28 mouse cellular contexts compared by ENCODE assay signal in genomic region chr1:66280152-66280551, GRCm38 (mm10).
A peak's percentile ranks its signal among the peaks of the same experiment; 100 is the strongest.
DNase-seq lines count a peak whose midpoint lies in the region; ATAC-seq and TF ChIP-seq lines count a peak whose summit lies in the region.
"Had no signal": no experiment of that assay in that cellular context is flagged by ENCODE, and none has a peak within 500 bp of the region (broad histone marks: within the 10 kb centered on the region; RNA-seq: fewer than 3 reads in every experiment).

No protein-coding gene starts in this region.

- DNase-seq in CD4-positive, CD25-positive, alpha-beta regulatory T cell, adult 2 months (ENCODE audit: low read depth, low spot score) = peak; percentile 0
- DNase-seq in kidney, postnatal 0 days (ENCODE audit: low spot score) = no peak
- peak; percentile 11 to 12 for DNase-seq in left cerebral cortex, postnatal 14 days (ENCODE audit: low spot score in 2 of 2)
- DNase-seq in left cerebral cortex, postnatal 36 days (ENCODE audit: low spot score in 2 of 2) = no peak
- no peak for DNase-seq in urinary bladder, postnatal 4 days (ENCODE audit: low spot score in 2 of 2)
- DNase-seq: adrenal gland, adult 2 months; cerebellum, adult 11 months; cerebellum, adult 9-11 months; embryo, embryonic 11 days; gastrocnemius, postnatal 36 days; heart, postnatal 4 days; kidney, adult 9 months; kidney, postnatal 36 days; right cerebral cortex, postnatal 4 days; thymus, postnatal 4 days had no signal

- no peaks in the 10 kb centered on the region for H3K9me3 ChIP-seq in kidney, postnatal 0 days (replicated peaks; ENCODE audit: low read length)
- H3K9me3 ChIP-seq in kidney, embryonic 14.5 days (ENCODE audit: control insufficient read depth, low read length) = no peaks in the 10 kb centered on the region
- H3K9me3 ChIP-seq: heart, embryonic 12.5 days; hindbrain, embryonic 13.5 days; limb, embryonic 12.5 days; lung, embryonic 15.5 days; neural tube, embryonic 13.5 days had no signal

- no peak for TF ChIP-seq POLR2A in myocyte (IDR thresholded peaks at IDR 0.05; ENCODE audit: insufficient read length, low read depth)

- no peak overlapping the region for H3ac ChIP-seq in myocyte (ENCODE audit: control insufficient read depth, insufficient read length)

- peak; percentile 24; the same call in 1 of the 2 replicates for TF ChIP-seq CTCF in kidney, postnatal 0 days (IDR thresholded peaks at IDR 0.05; ENCODE audit: low read depth)

- H3K4me3 ChIP-seq in kidney, postnatal 0 days (replicated peaks; ENCODE audit: low read depth, low read length) = no peak overlapping the region
- H3K4me3 ChIP-seq in kidney, embryonic 14.5 days (ENCODE audit: low read length) = no peak overlapping the region
- H3K4me3 ChIP-seq in myocyte = no peak overlapping the region
- H3K4me3 ChIP-seq: erythroblast, embryonic 14.5 days; heart, embryonic 12.5 days; hindbrain, embryonic 13.5 days; limb, embryonic 12.5 days; lung, embryonic 15.5 days; neural tube, embryonic 13.5 days had no signal

- no peaks in the 10 kb centered on the region for H3K79me2 ChIP-seq in myocyte (ENCODE audit: control insufficient read depth, insufficient read depth)

- intact Hi-C loops in left cerebral cortex, postnatal 14 days (cut with DNase I) = loop anchor here (5.0 kb wide), 1 partner anchor 103 kb away; the partner anchor contains the start of gene Map2
- intact Hi-C loops in left cerebral cortex, postnatal 36 days (cut with DNase I) = no loop called here

- no peaks in the 10 kb centered on the region for H3K4me1 ChIP-seq in kidney, postnatal 0 days (replicated peaks; ENCODE audit: insufficient read depth, low read length)
- H3K4me1 ChIP-seq in kidney, embryonic 14.5 days (ENCODE audit: control insufficient read depth, insufficient read depth, low read length) = no peaks in the 10 kb centered on the region
- H3K4me1 ChIP-seq: heart, embryonic 12.5 days; limb, embryonic 12.5 days; lung, embryonic 15.5 days had no signal

- WGBS in kidney, postnatal 0 days = 90% methylated on average over 4 of the region's 4 CpGs
- 90% methylated on average over 4 of the region's 4 CpGs for WGBS in kidney, embryonic 14.5 days

- no peak overlapping the region for H3K9ac ChIP-seq in kidney, postnatal 0 days (ENCODE audit: low read depth, low read length)
- no peak overlapping the region for H3K9ac ChIP-seq in kidney, embryonic 14.5 days (ENCODE audit: low read depth, low read length)
- H3K9ac ChIP-seq: heart, embryonic 12.5 days; hindbrain, embryonic 13.5 days; limb, embryonic 12.5 days; lung, embryonic 15.5 days; neural tube, embryonic 13.5 days had no signal

- H3K36me3 ChIP-seq in kidney, postnatal 0 days (ENCODE audit: insufficient read depth, low read length) = no peaks in the 10 kb centered on the region
- no peaks in the 10 kb centered on the region for H3K36me3 ChIP-seq in kidney, embryonic 14.5 days (ENCODE audit: control insufficient read depth, insufficient read depth, low read length)
- H3K36me3 ChIP-seq in myocyte (ENCODE audit: control insufficient read depth, insufficient read depth) = no peaks in the 10 kb centered on the region
- H3K36me3 ChIP-seq: heart, embryonic 12.5 days; limb, embryonic 12.5 days; lung, embryonic 15.5 days had no signal

- no peak overlapping the region for H3K27ac ChIP-seq in kidney, postnatal 0 days
- H3K27ac ChIP-seq in kidney, embryonic 14.5 days (ENCODE audit: low read depth, low read length) = no peak overlapping the region
- H3K27ac ChIP-seq: hindbrain, embryonic 13.5 days; limb, embryonic 12.5 days; lung, embryonic 15.5 days; neural tube, embryonic 13.5 days had no signal

- no peaks in the 10 kb centered on the region for H3K27me3 ChIP-seq in kidney, postnatal 0 days (ENCODE audit: insufficient read depth, low read length)
- H3K27me3 ChIP-seq in kidney, embryonic 14.5 days (ENCODE audit: control insufficient read depth, insufficient read depth, low read length) = no peaks in the 10 kb centered on the region
- no peaks in the 10 kb centered on the region for H3K27me3 ChIP-seq in myocyte (ENCODE audit: control insufficient read depth, insufficient read depth, insufficient read length)
- H3K27me3 ChIP-seq: heart, embryonic 12.5 days; hindbrain, embryonic 13.5 days; limb, embryonic 12.5 days; lung, embryonic 15.5 days; neural tube, embryonic 13.5 days had no signal

- no peak for ATAC-seq in CD4-positive, CD25-positive, alpha-beta regulatory T cell, adult 4 months
- ATAC-seq in kidney, postnatal 0 days (replicated peaks; ENCODE audit: low FRiP score, low read depth) = no peak
- no peak for ATAC-seq in kidney, embryonic 14.5 days (ENCODE audit: low FRiP score, low TSS enrichment)
- ATAC-seq: intestine, embryonic 16.5 days; midbrain, embryonic 16.5 days had no signal

- no peak overlapping the region for H3K4me2 ChIP-seq in kidney, postnatal 0 days (ENCODE audit: low read length)
- H3K4me2 ChIP-seq in kidney, embryonic 14.5 days (replicated peaks; ENCODE audit: low read depth, low read length) = no peak overlapping the region
- peak overlapping the region; percentile 27 for H3K4me2 ChIP-seq in myocyte (ENCODE audit: low read depth)
- H3K4me2 ChIP-seq: heart, embryonic 12.5 days; hindbrain, embryonic 13.5 days; limb, embryonic 12.5 days; liver, embryonic 11.5 days; lung, embryonic 15.5 days; midbrain, embryonic 11.5 days; neural tube, embryonic 13.5 days had no signal

TF ChIP-seq in myocyte, 11 proteins besides CTCF, POLR2A, EP300 and RAD21:
- no peak for TF ChIP-seq SRF (IDR thresholded peaks at IDR 0.05; ENCODE audit: control insufficient read depth, insufficient read length, low read depth)
- TF ChIP-seq MAX (IDR thresholded peaks at IDR 0.05; ENCODE audit: low read depth) = no peak
TF ChIP-seq in myocyte: peak in this region for 0.

Comparison
In these comparisons a context has a peak if more than half of its experiments do, and no peak if none do; other contexts are left out.
1. DNase-seq: peak in CD4-positive, CD25-positive, alpha-beta regulatory T cell, adult 2 months (single experiment) and left cerebral cortex, postnatal 14 days (2 of 2); none in kidney, postnatal 0 days (single experiment), left cerebral cortex, postnatal 36 days (0 of 2) and urinary bladder, postnatal 4 days (0 of 2).